Mouse (Mus musculus): ENCODE results near the gene Rfc4. TPM values are rescaled to one million over a fixed set of nuclear protein-coding genes. Genes with fewer than 3 reads are reported as not detected.

Rfc4 gene
- total RNA-seq, 1 experiment: 71.7 TPM

- no peaks in the 10 kb centered on the region for H3K9me3 ChIP-seq (ENCODE audit: control insufficient read depth, insufficient read depth, low read depth, low read length)
- no peak within 1 kb of the TSS for H3K27ac ChIP-seq (ENCODE audit: insufficient read depth, low read depth, low read length, poor library complexity, severe bottlenecking)
- in situ Hi-C loops (cut with MboI; ENCODE audit: low sequenced_read_pairs in 2 of 2, unreplicated experiment in 2 of 2): no loop called here
- TF ChIP-seq HCFC1 (IDR thresholded peaks at IDR 0.05; ENCODE audit: borderline replicate concordance, insufficient read depth, low read length) (no peak), MAFK (IDR thresholded peaks at IDR 0.05; ENCODE audit: insufficient read depth, low read depth, low read length) (no peak), ZC3H11A (IDR thresholded peaks at IDR 0.05; ENCODE audit: borderline replicate concordance, low read depth, low read length) (no peak), CHD2 (IDR thresholded peaks at IDR 0.05; ENCODE audit: low read depth, low read length) (no peak), ZNF384 (IDR thresholded peaks at IDR 0.05; ENCODE audit: low read depth, low read length) (no peak)
- H3K4me3 ChIP-seq (ENCODE audit: insufficient read depth in 1 of 2, low read depth in 1 of 2, low read length in 2 of 2, poor library complexity in 1 of 2, severe bottlenecking in 1 of 2): no peak within 1 kb of the TSS
- H3K4me1 ChIP-seq (ENCODE audit: control insufficient read depth in 2 of 2, insufficient read depth in 2 of 2, low read length in 2 of 2, poor library complexity in 1 of 2): no peaks in the 10 kb centered on the region
- no peak within 1 kb of the TSS for H3K9ac ChIP-seq (ENCODE audit: insufficient read depth, low read depth, low read length, poor library complexity, severe bottlenecking)
- no peaks in the 10 kb centered on the region for H3K36me3 ChIP-seq (ENCODE audit: control insufficient read depth, insufficient read depth, low read length, poor library complexity, severe bottlenecking)
- no peak for DNase-seq (ENCODE audit: low read depth, low spot score)
These were observed 18.7 kb upstream of the Rfc4 start, which contains the start of gene Adipoq for GRCm38 (mm10) chr16:23146280-23146679. Adipoq (plus strand) TSS chr16:23146536.

GRCm38 (mm10) chr16:23145211-23145610 lies 17.7 kb upstream of the Rfc4 start:
- no peak for DNase-seq (ENCODE audit: low read depth, low spot score)
- no peaks in the 10 kb centered on the region for H3K9me3 ChIP-seq (ENCODE audit: control insufficient read depth, insufficient read depth, low read depth, low read length)
- H3K4me3 ChIP-seq (ENCODE audit: insufficient read depth in 1 of 2, low read depth in 1 of 2, low read length in 2 of 2, poor library complexity in 1 of 2, severe bottlenecking in 1 of 2): no peak overlapping the region
- H3K27ac ChIP-seq (ENCODE audit: insufficient read depth, low read depth, low read length, poor library complexity, severe bottlenecking): no peak overlapping the region
- no peaks in the 10 kb centered on the region for H3K36me3 ChIP-seq (ENCODE audit: control insufficient read depth, insufficient read depth, low read length, poor library complexity, severe bottlenecking)
- TF ChIP-seq MAFK (IDR thresholded peaks at IDR 0.05; ENCODE audit: insufficient read depth, low read depth, low read length) (no peak), ZNF384 (IDR thresholded peaks at IDR 0.05; ENCODE audit: low read depth, low read length) (no peak), ZC3H11A (IDR thresholded peaks at IDR 0.05; ENCODE audit: borderline replicate concordance, low read depth, low read length) (no peak), HCFC1 (IDR thresholded peaks at IDR 0.05; ENCODE audit: borderline replicate concordance, insufficient read depth, low read length) (no peak), CHD2 (IDR thresholded peaks at IDR 0.05; ENCODE audit: low read depth, low read length) (no peak)
- no peaks in the 10 kb centered on the region for H3K4me1 ChIP-seq (ENCODE audit: control insufficient read depth in 2 of 2, insufficient read depth in 2 of 2, low read length in 2 of 2, poor library complexity in 1 of 2)
- in situ Hi-C loops (cut with MboI; ENCODE audit: low sequenced_read_pairs in 2 of 2, unreplicated experiment in 2 of 2): no loop called here
- no peak overlapping the region for H3K9ac ChIP-seq (ENCODE audit: insufficient read depth, low read depth, low read length, poor library complexity, severe bottlenecking)

- in situ Hi-C loops (cut with MboI; ENCODE audit: low sequenced_read_pairs in 2 of 2, unreplicated experiment in 2 of 2): no loop called here
- no peak overlapping the region for H3K4me3 ChIP-seq (ENCODE audit: insufficient read depth in 1 of 2, low read depth in 1 of 2, low read length in 2 of 2, poor library complexity in 1 of 2, severe bottlenecking in 1 of 2)
These were observed 16.8 kb upstream of the Rfc4 start for GRCm38 (mm10) chr16:23144326-23144725.

GRCm38 (mm10) chr16:23140911-23141310 lies 13.4 kb upstream of the Rfc4 start:
- no peak for DNase-seq (ENCODE audit: low read depth, low spot score)
- H3K36me3 ChIP-seq (ENCODE audit: control insufficient read depth, insufficient read depth, low read length, poor library complexity, severe bottlenecking): no peaks in the 10 kb centered on the region
- no peak overlapping the region for H3K9ac ChIP-seq (ENCODE audit: insufficient read depth, low read depth, low read length, poor library complexity, severe bottlenecking)
- H3K9me3 ChIP-seq (ENCODE audit: control insufficient read depth, insufficient read depth, low read depth, low read length): no peaks in the 10 kb centered on the region
- H3K4me3 ChIP-seq (ENCODE audit: insufficient read depth in 1 of 2, low read depth in 1 of 2, low read length in 2 of 2, poor library complexity in 1 of 2, severe bottlenecking in 1 of 2): no peak overlapping the region
- no peak overlapping the region for H3K27ac ChIP-seq (ENCODE audit: insufficient read depth, low read depth, low read length, poor library complexity, severe bottlenecking)
- in situ Hi-C loops (cut with MboI; ENCODE audit: low sequenced_read_pairs in 2 of 2, unreplicated experiment in 2 of 2): no loop called here
- no peaks in the 10 kb centered on the region for H3K4me1 ChIP-seq (ENCODE audit: control insufficient read depth in 2 of 2, insufficient read depth in 2 of 2, low read length in 2 of 2, poor library complexity in 1 of 2)
- TF ChIP-seq ZNF384 (IDR thresholded peaks at IDR 0.05; ENCODE audit: low read depth, low read length) (no peak), CHD2 (IDR thresholded peaks at IDR 0.05; ENCODE audit: low read depth, low read length) (no peak), ZC3H11A (IDR thresholded peaks at IDR 0.05; ENCODE audit: borderline replicate concordance, low read depth, low read length) (no peak), HCFC1 (IDR thresholded peaks at IDR 0.05; ENCODE audit: borderline replicate concordance, insufficient read depth, low read length) (no peak), MAFK (IDR thresholded peaks at IDR 0.05; ENCODE audit: insufficient read depth, low read depth, low read length) (no peak)

More at GRCm38 (mm10) chr16:23144326-23144725, 16.8 kb upstream of the Rfc4 start:
- Histone ChIP-seq H3K9ac (ENCODE audit: insufficient read depth, low read depth, low read length, poor library complexity, severe bottlenecking) (no peak overlapping the region), H3K27ac (ENCODE audit: insufficient read depth, low read depth, low read length, poor library complexity, severe bottlenecking) (no peak overlapping the region), H3K4me1 (ENCODE audit: control insufficient read depth in 2 of 2, insufficient read depth in 2 of 2, low read length in 2 of 2, poor library complexity in 1 of 2) (no peaks in the 10 kb centered on the region), H3K9me3 (ENCODE audit: control insufficient read depth, insufficient read depth, low read depth, low read length) (no peaks in the 10 kb centered on the region), H3K36me3 (ENCODE audit: control insufficient read depth, insufficient read depth, low read length, poor library complexity, severe bottlenecking) (no peaks in the 10 kb centered on the region)
- no peak for TF ChIP-seq ZNF384 (IDR thresholded peaks at IDR 0.05; ENCODE audit: low read depth, low read length)
- no peak for TF ChIP-seq CHD2 (IDR thresholded peaks at IDR 0.05; ENCODE audit: low read depth, low read length)
- no peak for TF ChIP-seq MAFK (IDR thresholded peaks at IDR 0.05; ENCODE audit: insufficient read depth, low read depth, low read length)
- TF ChIP-seq ZC3H11A (IDR thresholded peaks at IDR 0.05; ENCODE audit: borderline replicate concordance, low read depth, low read length): no peak
- no peak for TF ChIP-seq HCFC1 (IDR thresholded peaks at IDR 0.05; ENCODE audit: borderline replicate concordance, insufficient read depth, low read length)
- DNase-seq (ENCODE audit: low read depth, low spot score): no peak
